Mouse (Mus musculus): ENCODE measurements around the gene Nr1h2.

The Nr1h2 gene

GRCm38 (mm10) chr7:44585606-44586005, 31.9 kb upstream of the Nr1h2 start:
- no peak for DNase-seq (ENCODE audit: extremely low spot score, low read depth, low spot score)

- DNase-seq (ENCODE audit: extremely low spot score, low read depth, low spot score): no peak
Observed at GRCm38 (mm10) chr7:44584921-44585320, 31.2 kb upstream of the Nr1h2 start.

DNA sequence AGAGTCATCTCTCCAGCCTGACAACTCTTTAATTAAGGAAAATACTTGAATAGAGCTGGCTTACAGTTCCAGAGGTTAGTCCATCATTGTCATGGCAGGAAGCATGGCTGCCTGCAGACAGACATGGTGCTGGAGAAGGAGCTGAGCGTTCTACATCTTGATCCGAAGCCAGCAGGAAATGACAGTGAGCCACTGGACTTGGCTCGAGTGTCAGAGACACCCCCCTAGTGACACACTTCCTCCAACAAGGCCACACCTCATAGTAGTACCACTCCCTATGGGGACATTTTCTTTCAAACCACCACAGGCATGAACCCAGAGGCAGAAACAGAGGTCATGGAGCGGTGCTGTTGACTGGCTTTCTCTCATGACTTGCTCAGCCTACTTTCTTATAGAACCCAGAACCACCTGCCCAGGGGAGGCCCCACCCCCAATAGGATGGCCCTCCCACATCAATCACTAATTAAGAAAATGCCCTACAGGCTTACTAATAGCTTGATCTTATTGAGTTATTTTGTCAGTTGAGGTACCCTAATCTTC, 30.6 kb upstream of the Nr1h2 start:
- DNase-seq (ENCODE audit: extremely low spot score, low read depth, low spot score): no peak

DNA sequence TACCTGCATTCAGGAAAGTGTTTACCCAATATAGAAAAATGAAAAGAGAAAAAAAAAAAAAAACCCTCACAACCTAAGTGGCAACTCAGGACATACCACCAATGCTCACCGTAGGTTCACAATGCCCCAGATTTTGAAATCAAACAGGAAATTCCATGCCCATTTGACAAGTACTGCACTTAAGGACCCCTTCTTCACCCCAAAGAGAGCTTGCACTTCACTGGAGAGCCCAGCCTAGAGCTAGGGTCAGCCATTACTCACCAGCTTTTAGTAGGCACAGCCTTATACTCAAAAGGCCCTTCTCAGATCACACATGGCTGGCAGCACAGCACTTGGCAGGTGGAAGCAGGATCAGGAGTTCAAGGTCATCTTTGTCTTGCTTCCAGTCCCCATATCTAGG, 29.4 kb upstream of the Nr1h2 start:
- DNase-seq (ENCODE audit: extremely low spot score, low read depth, low spot score): no peak

DNA sequence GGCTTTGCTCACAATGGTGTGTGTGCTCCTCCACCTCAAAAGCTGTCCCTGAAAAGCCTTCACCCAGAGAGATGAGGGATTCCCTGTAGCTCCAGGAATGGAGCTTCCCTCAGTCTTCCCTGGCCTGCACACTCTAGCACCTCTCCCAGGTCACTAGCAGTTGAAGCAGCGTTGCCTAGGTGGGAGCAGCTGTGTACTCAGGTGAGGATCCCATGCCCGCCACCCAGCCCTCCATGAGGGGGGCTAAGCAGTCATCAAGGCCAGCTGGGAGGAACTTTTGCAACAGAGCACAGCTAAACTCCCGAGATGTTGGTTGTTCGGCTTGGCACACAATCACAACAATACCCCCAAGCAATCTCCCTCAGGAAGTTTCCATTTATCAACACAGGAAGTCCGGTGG, 29.0 kb upstream of the Nr1h2 start:
- no peak for DNase-seq (ENCODE audit: extremely low spot score, low read depth, low spot score)

DNA sequence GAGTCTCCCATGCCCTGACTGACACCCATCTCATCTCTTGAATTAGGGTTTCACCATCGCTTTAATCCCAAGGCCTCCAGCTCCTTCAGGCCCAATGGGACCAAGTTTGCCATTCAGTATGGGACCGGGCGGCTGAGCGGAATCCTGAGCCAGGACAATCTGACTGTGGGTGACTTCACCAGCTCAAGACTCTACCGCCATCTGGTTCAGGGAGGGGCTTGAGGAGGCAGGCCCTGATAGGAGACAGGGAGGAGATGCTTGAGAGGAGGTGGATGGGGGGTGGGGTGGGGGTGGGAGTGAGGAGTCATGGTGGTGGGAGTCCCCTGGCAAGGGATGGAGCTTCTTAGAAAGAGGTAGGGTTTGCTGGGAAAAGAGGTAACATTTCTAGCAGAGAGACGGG, 27.9 kb upstream of the Nr1h2 start:
- no peak for DNase-seq (ENCODE audit: extremely low spot score, low read depth, low spot score)

- no peak for DNase-seq (ENCODE audit: extremely low spot score, low read depth, low spot score)
Observed at GRCm38 (mm10) chr7:44576333-44576844, 22.6 kb upstream of the Nr1h2 start.

GRCm38 (mm10) chr7:44572956-44573484, 19.3 kb upstream of the Nr1h2 start:
- DNase-seq (ENCODE audit: extremely low spot score, low read depth, low spot score): no peak

DNA sequence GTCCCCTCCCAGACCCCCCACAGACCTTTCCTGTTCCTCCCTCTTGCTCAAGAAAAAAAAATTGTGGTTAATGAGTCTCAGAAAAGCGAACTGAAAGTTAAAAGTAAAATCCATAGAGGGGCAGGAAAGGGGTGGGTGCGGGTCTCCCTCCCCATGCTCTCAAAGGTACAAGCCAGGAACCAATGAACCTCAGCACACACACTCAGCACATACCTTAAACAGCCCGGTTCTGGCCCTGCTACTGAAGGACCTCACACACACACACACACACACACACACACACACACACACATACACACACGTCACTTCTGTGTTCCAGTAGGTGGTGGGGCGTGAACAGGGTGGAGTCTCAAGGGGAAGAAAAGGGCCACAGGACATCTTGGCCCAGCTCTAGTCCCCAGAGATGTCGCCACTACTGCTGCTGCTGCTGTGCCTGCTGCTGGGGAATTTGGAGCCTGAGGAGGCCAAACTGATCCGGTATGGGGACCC, 18.5 kb upstream of the Nr1h2 start, which contains the start of gene Napsa:
Gene Napsa, plus strand, starts transcription at position 168 of the 489 bp plus-strand sequence.
- DNase-seq (ENCODE audit: extremely low spot score, low read depth, low spot score): no peak

DNA sequence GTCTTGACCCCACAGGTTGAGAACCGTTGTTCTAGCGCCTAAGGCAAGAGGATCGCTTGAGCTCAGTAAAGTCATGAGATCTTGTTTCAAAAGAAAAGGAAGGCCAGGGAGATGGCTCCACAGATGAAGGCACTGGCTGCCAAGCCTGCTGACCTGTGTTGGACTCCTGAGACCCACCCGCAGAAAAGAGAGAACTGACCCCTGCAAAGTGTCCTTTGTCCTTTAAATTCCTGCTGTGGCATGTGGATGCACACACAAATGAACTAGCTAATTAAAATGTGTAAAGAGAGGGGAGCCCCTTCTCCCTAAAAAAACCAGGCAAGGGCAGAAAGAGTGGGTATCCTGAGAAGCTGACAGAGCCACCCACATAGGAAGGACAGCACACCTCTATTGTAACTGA, 18.1 kb upstream of the Nr1h2 start:
- DNase-seq (ENCODE audit: extremely low spot score, low read depth, low spot score): no peak

- no peak for DNase-seq (ENCODE audit: extremely low spot score, low read depth, low spot score)
Observed at GRCm38 (mm10) chr7:44570989-44571388, 17.2 kb upstream of the Nr1h2 start.

DNA sequence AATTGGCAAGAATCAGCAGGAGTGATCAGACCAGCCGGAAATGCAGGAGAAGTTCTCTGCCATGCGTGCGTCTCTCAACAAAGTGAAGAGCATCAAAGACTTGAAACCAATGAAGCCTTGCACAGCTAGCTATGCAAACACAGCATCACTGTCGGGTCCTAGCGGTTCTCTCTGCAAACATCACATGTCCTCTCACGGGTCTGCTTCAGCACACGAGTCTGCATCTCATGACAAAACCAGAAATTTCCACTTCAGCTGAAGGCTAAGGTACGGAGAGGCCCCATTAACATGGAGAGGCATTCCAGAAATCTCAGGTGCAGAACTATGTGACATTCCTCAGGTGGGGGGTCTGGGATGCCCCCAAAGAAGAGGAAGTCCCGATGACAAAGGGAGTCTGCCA, 15.1 kb upstream of the Nr1h2 start:
- no peak for DNase-seq (ENCODE audit: extremely low spot score, low read depth, low spot score)

DNA sequence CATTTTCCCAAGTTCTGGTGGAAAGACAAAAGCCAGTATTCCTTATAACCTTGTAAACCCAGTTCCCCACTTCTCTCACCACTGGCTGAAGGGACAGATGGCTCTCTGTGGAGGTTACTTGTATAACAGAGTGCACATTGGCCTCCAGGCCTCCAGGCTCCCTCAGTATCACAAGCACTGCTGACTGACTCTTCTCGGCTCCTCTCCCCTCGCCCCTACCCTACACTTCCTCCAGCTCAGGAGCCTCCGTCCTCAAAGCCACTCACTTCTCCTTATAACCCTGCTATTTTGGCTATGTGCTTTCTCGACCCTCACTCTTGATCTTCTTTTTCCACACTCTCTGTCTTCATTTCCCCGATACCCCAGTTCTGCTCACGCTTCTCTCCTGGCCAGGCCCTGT, 11.7 kb upstream of the Nr1h2 start:
- no peak for DNase-seq (ENCODE audit: extremely low spot score, low read depth, low spot score)

- DNase-seq (ENCODE audit: extremely low spot score, low read depth, low spot score): no peak
Observed at GRCm38 (mm10) chr7:44564486-44564885, 10.7 kb upstream of the Nr1h2 start.

GRCm38 (mm10) chr7:44563284-44563683, 9.5 kb upstream of the Nr1h2 start:
- no peak for DNase-seq (ENCODE audit: extremely low spot score, low read depth, low spot score)

GRCm38 (mm10) chr7:44560435-44561400, 7.0 kb upstream of the Nr1h2 start:
- peak; percentile 80 for DNase-seq (ENCODE audit: extremely low spot score, low read depth, low spot score)

GRCm38 (mm10) chr7:44557629-44558028, 3.9 kb upstream of the Nr1h2 start:
- no peak for DNase-seq (ENCODE audit: extremely low spot score, low read depth, low spot score)

DNA sequence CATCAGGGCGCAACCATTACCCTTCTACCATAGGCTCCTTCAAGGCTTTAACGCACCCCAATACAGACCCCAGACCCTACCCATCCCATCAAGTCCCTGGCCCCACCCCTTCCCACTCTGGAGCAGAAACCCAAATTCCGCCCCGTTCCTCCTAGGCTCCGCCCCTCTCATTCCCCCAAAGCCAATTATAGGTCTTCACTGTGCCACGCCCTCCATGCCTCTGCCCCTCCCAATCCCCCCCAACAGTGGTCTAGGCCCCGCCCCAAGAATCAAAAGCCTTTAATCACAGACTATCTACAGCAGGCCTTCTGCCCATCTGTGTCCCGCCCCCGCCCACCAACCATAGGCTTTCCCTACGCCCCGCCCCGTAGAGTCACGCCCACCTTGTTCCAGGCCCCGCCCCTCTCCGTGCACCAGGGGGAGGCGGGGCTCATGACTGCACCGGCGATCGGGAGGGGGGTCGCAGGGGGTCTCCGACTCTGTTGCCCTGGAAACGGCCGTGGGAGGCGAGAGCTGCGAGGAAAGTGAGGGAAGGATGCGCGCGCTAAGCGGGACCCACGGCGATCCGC, 471 bp downstream of the Nr1h2 start:
- DNase-seq (ENCODE audit: extremely low spot score, low read depth, low spot score): no peak

DNA sequence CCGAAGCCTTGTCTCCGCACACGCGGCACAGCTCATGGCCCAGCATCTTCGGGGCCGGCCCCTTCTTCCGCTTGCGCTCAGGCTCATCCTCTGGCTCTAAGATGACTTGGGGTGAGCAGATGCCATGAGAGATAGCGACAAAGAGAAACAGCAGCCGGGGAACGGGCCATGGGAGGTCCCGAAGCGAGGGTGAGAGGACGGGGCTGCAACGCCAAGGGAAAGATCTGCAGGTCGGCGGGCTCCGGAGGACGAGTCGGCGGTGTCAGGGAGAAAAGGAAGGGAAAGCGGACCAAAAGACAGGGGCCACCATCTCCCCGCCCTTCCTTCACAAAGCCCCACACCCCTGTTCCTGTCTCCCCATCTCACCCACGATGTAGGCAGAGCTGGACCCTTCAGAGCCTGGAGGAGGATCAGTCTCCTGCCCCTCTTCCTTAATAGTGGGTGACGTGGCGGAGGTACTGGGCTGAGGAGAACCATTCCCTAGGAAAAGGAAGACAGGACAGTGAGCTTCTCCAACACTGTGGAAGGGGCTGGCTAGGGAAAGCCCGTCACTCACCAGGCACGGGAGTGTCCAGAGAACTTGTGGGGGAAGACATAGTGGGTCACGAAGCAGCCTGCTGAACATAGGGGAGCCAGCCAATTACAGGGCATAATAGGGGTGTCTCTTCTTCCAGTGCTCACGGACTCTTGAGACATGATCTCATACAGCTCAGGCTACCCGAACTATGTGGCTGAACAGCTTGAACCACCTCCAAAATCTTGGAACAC, 1.4 kb downstream of the Nr1h2 start:
- DNase-seq (ENCODE audit: extremely low spot score, low read depth, low spot score): no peak

GRCm38 (mm10) chr7:44551731-44552130, 2.0 kb downstream of the Nr1h2 start:
- no peak for DNase-seq (ENCODE audit: extremely low spot score, low read depth, low spot score)

- no peak for DNase-seq (ENCODE audit: extremely low spot score, low read depth, low spot score)
Observed at GRCm38 (mm10) chr7:44551301-44551700, 2.5 kb downstream of the Nr1h2 start.
